Mouse (Mus musculus) fibroblast of lung, adult 2 months (primary cell): ENCODE results near the gene Cst12.
"Not testable (repeated sequence)": the region's sequence is repeated elsewhere in the genome, so short reads cannot be mapped to it uniquely, and the experiment has no call there.

ENCODE experiments used
- DNase-seq: peaks from one replicate; pipeline ENCODE4 v3.0.0-alpha.2; 2011; ENCODE audit warnings: low read depth

Cst12 gene

GRCm38 (mm10) chr2:148789142-148789541 is at the start of gene Cst12:
Cst12 (plus strand) TSS chr2:148789361.
- DNase-seq = no peak

GRCm38 (mm10) chr2:148743001-148743400 is 46.2 kb upstream of the Cst12 start:
- no peak for DNase-seq

- no peak for DNase-seq
Measured at GRCm38 (mm10) chr2:148743846-148744407, 45.2 kb upstream of the Cst12 start.

- DNase-seq = no peak
Measured at GRCm38 (mm10) chr2:148750058-148750457, 39.1 kb upstream of the Cst12 start, which contains the start of gene Cstl1. Cstl1 (plus strand) TSS chr2:148750358.

- peak; percentile 42 for DNase-seq
Measured at GRCm38 (mm10) chr2:148751893-148752813, 37.0 kb upstream of the Cst12 start.

GRCm38 (mm10) chr2:148754310-148754846 is 34.8 kb upstream of the Cst12 start:
- no peak for DNase-seq

- DNase-seq = no peak
Measured at GRCm38 (mm10) chr2:148763648-148764388, 25.3 kb upstream of the Cst12 start.

- not testable (repeated sequence) for DNase-seq
Measured at GRCm38 (mm10) chr2:148771397-148771796, 17.8 kb upstream of the Cst12 start, which contains the start of gene Cst11. Cst11 (minus strand) TSS chr2:148771497.

- no peak for DNase-seq
Measured at GRCm38 (mm10) chr2:148781709-148782108, 7.5 kb upstream of the Cst12 start, which contains the start of gene 8030411F24Rik. 8030411F24Rik (plus strand) TSS chr2:148782009.

GRCm38 (mm10) chr2:148798485-148798884 is 9.3 kb downstream of the Cst12 start, which contains the start of gene Cst8:
Cst8 (plus strand) TSS chr2:148798785.
- no peak for DNase-seq

- DNase-seq = no peak
Measured at GRCm38 (mm10) chr2:148801491-148801921, 12.3 kb downstream of the Cst12 start.

- no peak for DNase-seq
Measured at GRCm38 (mm10) chr2:148806696-148807095, 17.5 kb downstream of the Cst12 start.

GRCm38 (mm10) chr2:148819909-148820308 is 30.7 kb downstream of the Cst12 start, which contains the start of gene Cst13:
Cst13 (plus strand) TSS chr2:148820081.
- no peak for DNase-seq

GRCm38 (mm10) chr2:148825986-148826385 is 36.8 kb downstream of the Cst12 start:
- no peak for DNase-seq

GRCm38 (mm10) chr2:148834912-148835311 is 45.8 kb downstream of the Cst12 start, which contains the start of gene Cst9:
Cst9 (plus strand) TSS chr2:148835147.
- no peak for DNase-seq

GRCm38 (mm10) chr2:148838075-148838777 is 49.1 kb downstream of the Cst12 start:
- no peak for DNase-seq

- DNase-seq = no peak
Measured at GRCm38 (mm10) chr2:148839224-148839623, 50.1 kb downstream of the Cst12 start.
